Mouse (Mus musculus) heart, postnatal 0 days (tissue): ENCODE results near the gene Epb41.

Experiments
- CTCF ChIP-seq: IDR thresholded peaks from 2 replicates; pipeline ENCODE4 v1.5.1; 2016; ENCODE audit warnings: antibody characterized with exemption, control low read depth, low read depth
- EP300 ChIP-seq: IDR thresholded peaks from 2 replicates; pipeline ENCODE4 v1.6.1; 2016; ENCODE audit warnings: antibody characterized with exemption, low read depth

GRCm38 (mm10) chr4:132038809-132039208 lies 36.3 kb downstream of the Epb41 start:
- no peak for TF ChIP-seq CTCF
- no peak for TF ChIP-seq EP300
